Mouse (Mus musculus) CH12F3 (cell line): Measurements from ENCODE around the gene Lag3.

ENCODE experiments used
- in situ Hi-C: fragments of 300-500 bp; cut with MboI; formaldehyde crosslinking; loops from 2 replicates; pipeline ENCODE4 v1.14.3; 2020; ENCODE audit warnings: low sequenced_read_pairs

Lag3 gene

GRCm38 (mm10) chr6:124861802-124862201, 49.7 kb downstream of the Lag3 start:
- in situ Hi-C loops: no loop called here

- in situ Hi-C loops: no loop called here
These were observed 50.2 kb downstream of the Lag3 start for GRCm38 (mm10) chr6:124861266-124861665.

GRCm38 (mm10) chr6:124860511-124860910, 51.0 kb downstream of the Lag3 start:
- in situ Hi-C loops: no loop called here

GRCm38 (mm10) chr6:124859725-124860124, 51.8 kb downstream of the Lag3 start:
- in situ Hi-C loops: loop anchor here (10.0 kb wide), 1 partner anchor 165 kb away; no protein-coding TSS in a partner anchor

GRCm38 (mm10) chr6:124858561-124859318, 52.8 kb downstream of the Lag3 start:
- in situ Hi-C loops: loop anchor here (10.0 kb wide), 1 partner anchor 166 kb away; no protein-coding TSS in a partner anchor

- in situ Hi-C loops: loop anchor here (10.0 kb wide), 1 partner anchor 167 kb away; no protein-coding TSS in a partner anchor
These were observed 53.5 kb downstream of the Lag3 start for GRCm38 (mm10) chr6:124857840-124858530.

- in situ Hi-C loops: loop anchor here (10.0 kb wide), 1 partner anchor 168 kb away; no protein-coding TSS in a partner anchor
These were observed 54.3 kb downstream of the Lag3 start, which contains the start of gene P3h3 for GRCm38 (mm10) chr6:124856916-124857839. Gene P3h3 (minus strand): TSS chr6:124857752.

- in situ Hi-C loops: loop anchor here (10.0 kb wide), 1 partner anchor 168 kb away; no protein-coding TSS in a partner anchor
These were observed 55.2 kb downstream of the Lag3 start for GRCm38 (mm10) chr6:124856321-124856720.

GRCm38 (mm10) chr6:124854647-124855046, 56.9 kb downstream of the Lag3 start:
- in situ Hi-C loops: loop anchor here (10.0 kb wide), 1 partner anchor 170 kb away; no protein-coding TSS in a partner anchor
